Mouse (Mus musculus) brain, embryonic 14.5 days (tissue): ENCODE data around the gene Ift57. TPM values are rescaled to one million over a fixed set of nuclear protein-coding genes. Genes with fewer than 3 reads are reported as not detected.

Source experiments
- DNase-seq: peaks from one replicate; pipeline ENCODE4 v3.0.0-alpha.2; 2011; ENCODE audit warnings: low read depth
- CTCF ChIP-seq: fragments of 200-500 bp; IDR thresholded peaks from 2 replicates; pipeline ENCODE4 v1.5.1; 2012; ENCODE audit warnings: inconsistent platforms, mild to moderate bottlenecking, moderate library complexity, borderline replicate concordance; ENCODE audit not compliant: insufficient read depth, insufficient read length; ENCODE audit errors: extremely low read depth
- POLR2A ChIP-seq: fragments of 200-500 bp; IDR thresholded peaks from 2 replicates; pipeline ENCODE4 v1.6.1; 2012; ENCODE audit warnings: mild to moderate bottlenecking, inconsistent platforms, borderline replicate concordance; ENCODE audit not compliant: poor library complexity, insufficient read depth, insufficient read length, severe bottlenecking; ENCODE audit errors: extremely low read depth
- polyA plus RNA-seq: library from polyadenylated mRNA; depleted of rRNA; stranded (reverse); fragments of >200 nt; gene quantifications from 2 replicates; pipeline ENCODE4 v1.2.3, GENCODE M21; 2012; rRNA removed

The Ift57 gene
- polyA plus RNA-seq, 1 experiment, result 26.1 TPM

- DNase-seq, result no peak
- TF ChIP-seq POLR2A (no peak), CTCF (no peak)
Observed at GRCm38 (mm10) chr16:49814419-49814818, 115.4 kb downstream of the Ift57 start.

Other genes starting within 250 kb of the Ift57 start
- 49.4 and 58.5 TPM in 2 replicates for gene Cd47, start 101.3 kb downstream of the Ift57 start, polyA plus RNA-seq